Mouse (Mus musculus): ENCODE results near the gene Gm21969. TPM values are rescaled to one million over a fixed set of nuclear protein-coding genes. Genes with fewer than 3 reads are reported as not detected.
A peak's percentile ranks its signal among the peaks of the same experiment; 100 is the strongest.

Gm21969 gene
- total RNA-seq, 2 experiments from 2014 or later, result not detected

GRCm38 (mm10) chr4:139653238-139653637 lies 50.3 kb downstream of the Gm21969 start, which contains the start of gene Tas1r2:
Tas1r2 (plus strand) TSS chr4:139653538.
- Histone ChIP-seq H3K27ac (no peak within 1 kb of the TSS), H3K4me3 (no peak within 1 kb of the TSS)
- DNase-seq (ENCODE audit: low spot score in 2 of 2), result no peak
- TF ChIP-seq CTCF (conservative IDR thresholded peaks at IDR 0.05), result no peak

GRCm38 (mm10) chr4:139661897-139662296 lies 58.9 kb downstream of the Gm21969 start:
- no peak for TF ChIP-seq CTCF (conservative IDR thresholded peaks at IDR 0.05)
- no peak for DNase-seq (ENCODE audit: low spot score in 2 of 2)
- Histone ChIP-seq H3K27ac (no peak overlapping the region), H3K4me3 (no peak overlapping the region)

- TF ChIP-seq CTCF (conservative IDR thresholded peaks at IDR 0.05), result no peak
- peak in 1 of 2 experiments; percentile 2 for DNase-seq (ENCODE audit: low spot score in 2 of 2)
- H3K27ac ChIP-seq, result no peak overlapping the region
- H3K4me3 ChIP-seq, result no peak overlapping the region
These were observed 64.6 kb downstream of the Gm21969 start for GRCm38 (mm10) chr4:139667632-139668031.

- H3K4me3 ChIP-seq, result no peak overlapping the region
- TF ChIP-seq CTCF (conservative IDR thresholded peaks at IDR 0.05), result peak; percentile 98
- DNase-seq (ENCODE audit: low spot score in 2 of 2), result peak; percentile 18 to 60
- H3K27ac ChIP-seq, result no peak overlapping the region
These were observed 66.9 kb downstream of the Gm21969 start for GRCm38 (mm10) chr4:139669847-139670246.

- no peak for TF ChIP-seq CTCF (conservative IDR thresholded peaks at IDR 0.05)
- DNase-seq (ENCODE audit: low spot score in 2 of 2), result no peak
- H3K4me3 ChIP-seq, result no peak overlapping the region
- no peak overlapping the region for H3K27ac ChIP-seq
These were observed 72.7 kb downstream of the Gm21969 start for GRCm38 (mm10) chr4:139675696-139676095.

GRCm38 (mm10) chr4:139683728-139684638 lies 81.0 kb downstream of the Gm21969 start:
- DNase-seq (ENCODE audit: low spot score in 2 of 2), result no peak
- TF ChIP-seq CTCF (conservative IDR thresholded peaks at IDR 0.05), result no peak
- no peak overlapping the region for H3K27ac ChIP-seq
- no peak overlapping the region for H3K4me3 ChIP-seq

GRCm38 (mm10) chr4:139684639-139685017 lies 81.6 kb downstream of the Gm21969 start:
- no peak overlapping the region for H3K27ac ChIP-seq
- DNase-seq (ENCODE audit: low spot score in 2 of 2), result peak; percentile 10 to 68
- peak; percentile 92 for TF ChIP-seq CTCF (conservative IDR thresholded peaks at IDR 0.05)
- no peak overlapping the region for H3K4me3 ChIP-seq

GRCm38 (mm10) chr4:139688058-139688457 lies 85.1 kb downstream of the Gm21969 start:
- Histone ChIP-seq H3K27ac (no peak overlapping the region), H3K4me3 (no peak overlapping the region)
- no peak for TF ChIP-seq CTCF (conservative IDR thresholded peaks at IDR 0.05)
- no peak for DNase-seq (ENCODE audit: low spot score in 2 of 2)

- no peak overlapping the region for H3K27ac ChIP-seq
- H3K4me3 ChIP-seq, result no peak overlapping the region
- no peak for TF ChIP-seq CTCF (conservative IDR thresholded peaks at IDR 0.05)
- DNase-seq (ENCODE audit: low spot score in 2 of 2), result no peak
These were observed 86.8 kb downstream of the Gm21969 start for GRCm38 (mm10) chr4:139689627-139690269.

- no peak for DNase-seq (ENCODE audit: low spot score in 2 of 2)
- Histone ChIP-seq H3K4me3 (no peak overlapping the region), H3K27ac (no peak overlapping the region)
- no peak for TF ChIP-seq CTCF (conservative IDR thresholded peaks at IDR 0.05)
These were observed 90.3 kb downstream of the Gm21969 start for GRCm38 (mm10) chr4:139693315-139693714.

GRCm38 (mm10) chr4:139697755-139698154 lies 94.8 kb downstream of the Gm21969 start:
- DNase-seq (ENCODE audit: low spot score in 2 of 2), result no peak
- Histone ChIP-seq H3K27ac (no peak overlapping the region), H3K4me3 (no peak overlapping the region)
- TF ChIP-seq CTCF (conservative IDR thresholded peaks at IDR 0.05), result no peak

GRCm38 (mm10) chr4:139698602-139699001 lies 95.6 kb downstream of the Gm21969 start:
- Histone ChIP-seq H3K4me3 (no peak overlapping the region), H3K27ac (no peak overlapping the region)
- DNase-seq (ENCODE audit: low spot score in 2 of 2), result no peak
- no peak for TF ChIP-seq CTCF (conservative IDR thresholded peaks at IDR 0.05)

GRCm38 (mm10) chr4:139702914-139703313 lies 99.9 kb downstream of the Gm21969 start:
- Histone ChIP-seq H3K4me3 (no peak overlapping the region), H3K27ac (no peak overlapping the region)
- TF ChIP-seq CTCF (conservative IDR thresholded peaks at IDR 0.05), result no peak
- no peak for DNase-seq (ENCODE audit: low spot score in 2 of 2)
